Mouse (Mus musculus) frontal cortex, postnatal 36 days (tissue): ENCODE results near the gene Wdr26.

Source experiments
- DNase-seq, 2 experiments: peaks; one replicate each; pipeline ENCODE4 v3.0.0; 2022; ENCODE audit warnings: low spot score in 2 of 2

Gene Wdr26

DNA sequence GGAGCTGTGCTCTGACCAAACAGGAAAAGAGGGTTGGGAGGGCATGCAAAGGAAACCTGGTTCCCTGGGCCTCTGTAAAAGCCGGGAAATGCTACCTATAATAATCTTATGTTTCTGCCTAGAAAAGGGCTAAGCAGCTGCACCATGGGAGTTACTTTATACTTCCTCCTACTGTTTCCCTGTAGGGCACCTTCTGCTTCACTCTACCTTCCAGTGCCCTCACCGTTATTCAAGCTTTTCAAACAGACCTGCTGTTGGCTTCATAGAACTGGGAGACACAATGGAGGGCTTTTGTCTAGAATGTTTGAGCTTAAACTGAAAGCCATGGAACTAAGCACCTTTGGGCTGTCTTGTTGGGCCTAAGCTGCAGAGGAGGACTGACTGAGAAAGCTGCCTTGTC lies 44.0 kb downstream of the Wdr26 start:
- DNase-seq = no peak

DNA sequence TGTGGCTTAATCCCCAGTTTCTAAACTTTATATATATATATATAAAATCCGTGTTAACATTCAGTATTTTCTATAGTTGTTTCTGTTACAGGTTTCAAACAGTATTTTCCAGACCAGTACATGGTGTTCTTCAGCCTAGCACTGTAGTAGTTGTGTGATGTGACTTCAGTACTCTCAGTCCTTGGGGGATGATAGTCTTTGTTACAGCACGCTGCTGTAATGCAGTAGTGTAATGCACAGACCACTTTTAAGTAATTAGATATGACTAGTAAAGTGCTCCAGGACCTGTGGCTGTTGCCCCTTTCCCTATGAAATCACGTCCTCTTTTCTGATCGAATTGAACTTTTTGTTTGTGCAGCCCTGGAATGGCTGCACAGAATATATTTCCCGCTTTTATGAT lies 60.3 kb downstream of the Wdr26 start:
- DNase-seq = no peak

DNA sequence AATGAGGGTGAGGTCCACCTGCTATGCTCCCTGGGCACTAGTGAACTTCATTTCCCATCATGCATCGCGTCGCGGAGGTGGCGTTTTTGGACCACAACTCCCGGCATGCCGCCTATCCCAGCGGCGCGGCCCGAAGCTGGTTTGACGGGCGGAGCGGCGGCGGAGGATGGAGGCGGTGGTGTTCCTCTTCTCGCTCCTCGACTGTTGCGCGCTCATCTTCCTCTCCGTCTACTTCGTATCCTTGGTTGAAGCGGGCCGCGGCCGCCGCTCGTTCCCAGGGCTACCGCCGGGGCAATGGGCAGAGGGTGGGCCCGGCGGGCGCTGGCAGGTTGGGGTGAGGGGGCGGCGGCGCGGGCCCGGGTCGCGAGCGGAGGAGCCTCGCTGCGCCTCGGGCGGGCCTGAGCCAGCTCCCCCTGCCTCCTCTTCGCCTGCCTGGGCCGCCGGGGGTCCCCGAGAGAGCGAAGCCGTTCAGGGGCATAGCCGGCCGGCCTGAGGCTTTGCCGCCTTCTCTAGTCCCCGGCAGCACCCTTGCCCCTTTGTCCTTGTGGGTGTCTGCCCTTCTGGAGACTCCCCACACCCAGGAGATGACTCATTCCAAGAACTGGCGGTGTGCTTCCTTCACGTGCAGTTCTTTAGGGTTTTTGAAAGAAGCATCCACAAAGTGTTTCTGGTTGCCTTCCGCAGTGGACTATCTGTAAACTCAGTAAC lies 60.8 kb downstream of the Wdr26 start:
- DNase-seq = peak; percentile 90 to 94

DNA sequence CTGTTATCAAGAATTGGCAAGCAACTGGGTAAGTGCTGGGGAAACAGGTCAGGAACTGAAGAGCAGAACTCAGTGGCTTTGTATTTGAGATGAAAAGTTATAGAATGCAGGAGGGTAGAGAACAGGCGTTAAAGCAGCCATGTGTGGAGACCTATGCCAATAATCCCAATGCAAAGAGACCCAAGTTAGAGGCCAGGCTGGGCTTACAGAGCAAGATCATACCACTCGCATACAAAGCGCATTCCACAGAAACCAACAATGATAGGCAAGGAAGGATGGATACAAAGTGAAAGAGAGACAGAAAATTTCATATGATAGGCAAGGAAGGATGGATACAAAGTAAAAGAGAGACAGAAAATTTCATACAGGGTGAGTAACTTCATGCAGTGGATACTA lies 61.4 kb downstream of the Wdr26 start:
- no peak for DNase-seq

DNA sequence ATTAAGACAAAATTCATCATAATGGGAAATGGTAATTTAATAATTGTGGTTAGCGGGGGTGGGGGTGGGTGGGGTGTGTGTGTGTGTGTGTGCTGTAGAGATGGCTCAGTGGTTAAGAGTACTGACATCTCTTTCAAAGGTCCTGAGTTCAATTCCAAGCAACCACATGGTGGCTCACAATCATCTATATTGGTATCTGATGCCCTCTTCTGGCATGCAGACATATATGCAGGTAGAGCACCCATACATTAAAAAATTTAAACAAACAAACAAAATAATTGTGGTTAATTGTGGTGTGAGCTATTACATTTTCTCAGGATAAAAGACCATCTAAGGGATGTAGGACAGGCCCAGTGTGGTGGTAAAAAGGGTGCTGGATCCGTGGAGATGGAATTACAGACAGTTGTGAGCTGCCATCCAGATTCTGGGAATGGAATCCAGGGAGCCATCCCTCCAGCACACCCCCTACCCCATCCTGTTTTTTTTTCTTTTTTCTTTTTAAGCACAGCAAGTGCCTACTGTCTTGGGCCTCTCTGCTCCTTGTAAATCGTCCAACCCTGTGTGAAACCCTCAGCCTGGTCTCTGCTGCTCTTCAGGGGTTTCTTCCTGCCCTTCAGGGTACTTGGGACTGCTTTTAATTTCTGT lies 62.3 kb downstream of the Wdr26 start:
- no peak for DNase-seq

DNA sequence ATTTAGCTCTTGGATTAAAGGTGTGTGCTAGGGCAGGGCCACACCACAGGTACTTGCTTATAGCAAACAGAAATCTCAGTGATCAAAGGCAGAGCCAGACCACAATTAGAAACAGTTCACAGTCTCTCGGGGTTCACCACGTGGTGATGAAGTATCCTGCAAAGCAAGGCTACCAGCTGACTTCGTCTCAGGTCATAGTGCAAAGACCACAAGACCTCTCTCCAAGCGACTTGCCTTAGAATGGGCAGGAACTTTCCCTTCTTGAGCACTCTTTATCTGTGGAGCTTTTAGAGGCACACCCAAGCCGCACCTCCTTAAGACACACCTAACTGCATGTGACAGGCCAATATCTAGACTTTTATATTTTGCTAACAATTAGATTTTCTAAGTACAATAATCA lies 63.3 kb downstream of the Wdr26 start:
- no peak for DNase-seq

DNA sequence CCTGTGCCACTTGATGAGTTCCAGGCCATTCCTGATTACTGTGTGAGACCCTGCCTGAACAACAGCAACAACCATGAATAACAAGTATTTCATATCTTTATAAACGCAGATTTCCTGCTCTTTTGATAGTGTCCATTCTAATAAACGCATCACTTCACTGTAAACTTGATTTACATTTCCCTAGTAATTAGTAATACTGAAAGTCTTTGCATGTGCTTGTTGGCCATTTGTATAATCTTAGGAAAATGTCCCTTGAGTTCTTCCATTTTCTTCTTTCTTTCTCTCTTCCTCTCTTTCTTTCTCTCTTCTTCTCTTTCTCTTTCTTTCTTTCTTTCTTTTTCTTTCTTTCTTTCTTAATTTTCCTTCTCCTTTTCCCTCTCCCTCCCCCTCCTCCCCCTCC lies 65.6 kb downstream of the Wdr26 start:
- DNase-seq = no peak

DNA sequence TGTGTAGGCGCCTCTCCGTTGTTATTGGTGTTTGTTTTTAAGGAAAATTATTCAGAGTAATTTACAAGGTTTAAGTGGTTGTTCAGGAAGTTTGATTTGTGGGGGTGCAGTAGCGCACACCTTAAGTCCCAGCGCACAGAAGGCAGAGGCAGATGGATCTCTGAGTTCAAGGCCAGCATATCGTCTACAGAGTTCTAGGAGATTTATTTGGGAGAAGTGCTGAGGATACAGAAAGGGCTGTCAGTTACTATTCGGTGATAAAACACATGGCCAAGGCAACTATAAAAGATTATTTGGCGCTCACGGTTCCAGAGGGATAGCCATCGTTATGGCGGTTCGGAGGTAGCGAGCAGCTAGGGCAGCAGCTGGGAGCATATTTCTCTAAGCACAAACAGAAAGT lies 66.8 kb downstream of the Wdr26 start:
- no peak for DNase-seq

DNA sequence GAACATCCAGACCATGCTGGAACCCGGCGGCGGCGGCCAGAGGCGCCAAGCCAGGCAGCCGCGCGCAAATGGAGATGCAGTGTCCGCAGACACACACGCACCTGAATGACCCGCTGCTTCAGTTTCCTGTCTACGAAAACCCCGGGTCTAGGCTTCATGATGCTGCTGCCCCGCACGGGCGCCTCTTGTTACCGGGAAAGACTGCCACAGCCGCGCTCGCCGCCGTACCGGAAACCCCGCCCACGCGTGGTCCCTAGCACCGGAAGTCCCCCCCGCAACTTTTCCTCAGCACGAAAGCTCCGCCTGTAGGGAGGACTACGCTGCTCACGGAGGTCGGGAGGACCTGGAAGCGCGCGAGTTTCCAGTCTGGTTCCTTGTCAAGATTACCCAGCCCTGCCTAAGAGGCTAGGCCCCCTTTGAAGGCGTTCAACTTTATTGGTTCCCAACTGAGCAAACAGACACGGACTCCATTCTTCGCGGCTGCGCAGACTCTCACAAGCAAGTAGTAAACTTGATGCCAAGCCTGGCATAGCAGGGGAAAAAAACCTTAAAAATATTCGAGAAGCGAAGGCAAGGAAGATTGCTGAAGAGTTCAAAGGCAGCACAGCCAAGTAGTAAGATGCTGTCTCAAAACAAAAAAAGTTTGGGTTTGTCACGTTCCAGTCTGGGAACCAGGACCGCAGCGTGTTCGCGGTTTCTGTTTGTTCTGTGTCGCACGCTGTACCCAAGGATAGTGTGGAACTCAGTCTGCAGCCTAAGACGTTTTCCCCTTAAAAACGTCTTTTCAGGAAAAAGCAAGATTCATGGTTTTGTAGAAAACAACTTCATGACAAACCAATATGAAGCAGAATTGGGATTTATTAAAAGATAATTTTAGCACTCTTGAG lies 67.6 kb downstream of the Wdr26 start, which contains the start of the genes Nvl and Cnih4:
Gene Nvl, minus strand, starts transcription at position 255 of the 887 bp plus-strand sequence.
Gene Cnih4, plus strand, starts transcription at position 744 of the 887 bp plus-strand sequence.
- peak; percentile 96 for DNase-seq

DNA sequence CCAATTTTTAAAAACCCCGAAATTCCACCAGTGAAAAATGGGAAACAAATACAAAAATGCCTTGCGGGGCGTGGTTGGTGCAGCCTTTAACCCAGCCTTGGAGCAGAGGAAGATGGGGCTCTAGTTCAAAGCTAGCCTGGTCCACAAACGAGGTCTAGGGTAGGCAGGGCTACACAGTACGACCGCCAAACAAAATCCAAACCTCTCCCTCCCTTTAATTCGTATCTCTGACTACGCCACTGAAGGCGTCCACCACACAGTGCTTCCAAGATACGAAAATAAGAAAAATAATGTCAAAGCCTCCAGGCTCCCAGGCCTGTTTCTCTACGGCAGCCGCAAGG lies 68.2 kb downstream of the Wdr26 start:
- DNase-seq = no peak

DNA sequence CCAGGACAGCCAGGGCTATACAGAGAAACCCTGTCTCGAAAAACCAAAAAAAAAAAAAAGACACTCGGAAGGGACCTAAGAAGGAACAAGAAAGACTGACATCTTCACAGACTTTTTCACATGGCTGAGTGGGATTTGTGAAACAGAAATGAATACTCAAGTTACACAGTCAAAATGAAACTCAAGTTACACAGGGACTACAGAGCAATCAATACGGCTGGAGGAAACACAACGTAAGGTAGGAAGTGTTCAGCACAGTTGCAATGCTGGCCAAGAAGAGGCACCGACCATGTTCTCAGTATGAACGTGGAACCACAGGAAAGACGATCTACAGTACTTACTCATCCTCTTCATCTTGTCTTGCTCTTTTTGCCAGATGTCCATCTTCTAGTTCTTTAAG lies 73.1 kb downstream of the Wdr26 start:
- DNase-seq = no peak

DNA sequence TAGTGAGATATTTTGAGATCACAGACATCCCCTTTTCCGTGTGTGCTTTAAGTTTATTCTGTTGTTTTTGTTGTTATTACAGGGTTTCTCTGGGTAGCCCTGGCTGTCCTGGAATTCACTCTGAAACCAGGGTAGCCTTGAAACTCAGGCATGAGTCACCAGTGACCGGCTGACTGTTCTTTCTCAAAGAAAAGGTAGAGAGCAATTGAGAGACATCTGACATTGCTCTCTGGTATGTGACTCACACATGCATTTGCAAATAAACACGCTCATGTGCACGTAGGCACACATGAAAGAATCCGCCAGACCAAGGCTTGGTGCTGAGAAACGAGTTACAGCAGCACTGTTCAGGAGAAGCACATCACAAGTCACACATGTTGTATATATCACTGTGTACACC lies 79.9 kb downstream of the Wdr26 start:
- DNase-seq = no peak

DNA sequence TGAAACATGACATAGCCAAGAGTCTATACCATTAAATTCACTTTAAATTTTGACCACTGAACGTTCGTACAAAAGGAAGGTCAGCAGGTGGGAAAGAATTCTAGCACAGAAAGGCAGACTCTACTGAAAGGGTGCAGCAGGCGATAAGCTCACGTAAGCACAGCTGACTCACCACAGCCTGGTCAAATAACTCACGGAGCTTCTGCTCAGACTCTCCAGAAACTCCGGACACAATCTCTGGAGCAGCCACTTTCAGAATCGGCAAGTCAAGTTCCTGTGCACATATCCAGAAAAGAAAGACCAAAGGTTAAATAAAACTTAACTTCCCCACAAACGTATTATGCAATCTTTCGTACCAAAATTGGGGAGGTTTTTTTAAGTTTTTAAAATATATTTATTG lies 85.0 kb downstream of the Wdr26 start:
- DNase-seq = no peak

DNA sequence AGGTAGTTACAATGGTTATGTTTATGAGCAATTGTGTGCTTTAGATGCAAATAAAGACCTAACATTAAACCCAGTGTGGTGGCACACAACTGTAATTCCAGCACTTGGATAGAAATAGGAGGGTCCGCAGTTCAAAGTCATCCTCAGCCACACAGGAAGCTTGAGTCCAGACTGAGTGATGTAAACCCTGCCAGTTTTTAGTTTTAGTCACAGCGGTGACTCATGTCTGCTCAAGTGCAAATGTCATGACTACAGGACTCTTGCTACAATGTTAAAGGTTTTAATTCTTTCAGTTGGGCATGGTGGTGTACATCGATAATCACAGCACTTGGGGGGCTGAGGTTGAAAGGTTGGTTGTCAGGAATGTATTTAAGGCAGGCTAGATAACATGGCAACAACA lies 85.9 kb downstream of the Wdr26 start:
- no peak for DNase-seq

DNA sequence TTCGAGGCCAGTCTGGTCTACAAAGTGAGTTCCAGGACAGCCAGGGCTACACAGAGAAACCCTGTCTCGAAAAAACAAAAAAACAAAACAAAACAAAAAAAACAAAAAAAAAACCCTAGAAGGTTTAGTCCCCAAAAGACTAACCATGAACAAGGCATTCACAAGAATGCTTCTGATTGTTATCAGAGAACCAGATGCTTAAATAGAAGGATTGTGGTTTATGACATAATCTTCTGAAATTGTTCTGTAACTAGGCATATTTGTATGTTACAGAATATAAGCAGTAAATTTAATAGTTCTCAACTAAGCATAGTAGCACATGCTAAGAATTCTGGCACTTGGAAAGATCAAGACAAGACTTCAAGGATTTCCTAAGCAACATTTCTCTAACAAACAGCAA lies 87.7 kb downstream of the Wdr26 start:
- DNase-seq = no peak
